19 mouse cellular contexts compared by ENCODE assay signal in the genomic region with DNA sequence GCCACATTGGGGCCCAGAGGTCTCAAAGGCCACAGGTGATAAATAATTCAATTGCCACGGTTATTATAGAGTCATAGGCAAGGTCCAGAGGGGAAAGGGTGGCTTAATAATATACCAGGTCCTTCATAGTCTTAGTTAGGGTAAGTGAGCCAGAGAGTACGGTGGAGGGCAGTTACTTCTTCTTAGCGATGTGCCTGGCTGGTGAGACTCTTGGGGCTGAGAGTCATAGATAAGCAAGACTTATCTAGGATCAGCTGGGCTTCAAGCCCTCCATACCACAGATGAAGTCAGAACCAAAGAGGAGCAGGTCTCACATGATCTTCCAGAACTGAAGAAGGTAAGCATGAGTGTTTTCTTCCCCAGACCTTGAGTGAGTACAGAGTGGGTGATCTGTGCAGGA. TPM values are rescaled to one million over a fixed set of nuclear protein-coding genes. Genes with fewer than 3 reads are reported as not detected.
"Had no signal": no experiment of that assay in that cellular context is flagged by ENCODE, and none has a peak within 500 bp of the region (broad histone marks: within the 10 kb centered on the region; RNA-seq: fewer than 3 reads in every experiment).

Gene Olfr1393 (plus strand): TSS at position 83 of the 400 bp plus-strand sequence.

- H3K4me1 ChIP-seq: lung, embryonic 15.5 days; stomach, embryonic 15.5 days had no signal

- H3K27me3 ChIP-seq: lung, embryonic 15.5 days; megakaryocyte, embryonic 14.5 days; midbrain, embryonic 13.5 days; midbrain, embryonic 15.5 days; neural tube, embryonic 12.5 days; stomach, embryonic 15.5 days had no signal

- H3K9me3 ChIP-seq: lung, embryonic 15.5 days; megakaryocyte, embryonic 14.5 days; midbrain, embryonic 13.5 days; midbrain, embryonic 15.5 days; neural tube, embryonic 12.5 days; stomach, embryonic 15.5 days had no signal

- H3K4me3 ChIP-seq: lung, embryonic 15.5 days; megakaryocyte, embryonic 14.5 days; midbrain, embryonic 13.5 days; midbrain, embryonic 15.5 days; neural tube, embryonic 12.5 days; stomach, embryonic 15.5 days had no signal

- ATAC-seq: lung, postnatal 0 days; midbrain, embryonic 13.5 days; midbrain, embryonic 15.5 days had no signal

- H3K36me3 ChIP-seq: lung, embryonic 15.5 days; midbrain, embryonic 13.5 days; midbrain, embryonic 15.5 days; neural tube, embryonic 12.5 days; stomach, embryonic 15.5 days had no signal

- DNase-seq: lung, adult 2 months; lung, postnatal 14 days; lung, postnatal 4 days; right cerebral cortex, postnatal 14 days; thymus, adult 2 months; thymus, postnatal 25 days; thymus, postnatal 4 days had no signal

- H3K27ac ChIP-seq: liver, embryonic 14.5 days; lung, embryonic 15.5 days; midbrain, embryonic 13.5 days; midbrain, embryonic 15.5 days; neural tube, embryonic 12.5 days; stomach, embryonic 15.5 days; stomach, postnatal 0 days had no signal

- H3K9ac ChIP-seq: liver, embryonic 14.5 days; lung, embryonic 15.5 days; midbrain, embryonic 13.5 days; midbrain, embryonic 15.5 days; neural tube, embryonic 12.5 days; stomach, embryonic 15.5 days had no signal

RNA-seq across cellular contexts. Expression of gene Olfr1393, which starts in this region (rescaled TPM):
- total RNA-seq: monocyte, adult 5-6 weeks had no signal
- polyA plus RNA-seq: lung, adult 2 months; lung, embryonic 15.5 days; lung, postnatal 0 days; midbrain, embryonic 11.5 days; midbrain, embryonic 13.5 days; midbrain, embryonic 15.5 days; neural tube, embryonic 12.5 days; neural tube, embryonic 14.5 days; stomach, embryonic 15.5 days; stomach, postnatal 0 days had no signal
